Mouse (Mus musculus): ENCODE data around the gene Slc35d1.

GRCm38 (mm10) chr4:103213859-103214497, 986 bp downstream of the Slc35d1 start:
- TF ChIP-seq TAL1 (IDR thresholded peaks at IDR 0.05; ENCODE audit: low read length) (no peak), GATA1 (IDR thresholded peaks at IDR 0.05; ENCODE audit: low read length) (no peak)

All from erythroblast, embryonic 14.5 days (primary cell).